Mouse (Mus musculus) cerebellum, adult 11-12 months (tissue): ENCODE results near the gene Fstl1.

ENCODE experiments used
- DNase-seq: peaks from one replicate; pipeline ENCODE4 v3.0.0; 2022

Gene Fstl1

GRCm38 (mm10) chr16:37824778-37825505 is 48.3 kb downstream of the Fstl1 start:
- DNase-seq, result no peak

GRCm38 (mm10) chr16:37826286-37826685 is 49.6 kb downstream of the Fstl1 start:
- no peak for DNase-seq

GRCm38 (mm10) chr16:37831041-37831440 is 54.4 kb downstream of the Fstl1 start:
- no peak for DNase-seq

GRCm38 (mm10) chr16:37837571-37837970 is 60.9 kb downstream of the Fstl1 start:
- DNase-seq, result no peak

- no peak for DNase-seq
Measured at GRCm38 (mm10) chr16:37842439-37842838, 65.8 kb downstream of the Fstl1 start.

GRCm38 (mm10) chr16:37843740-37844139 is 67.1 kb downstream of the Fstl1 start:
- no peak for DNase-seq

- no peak for DNase-seq
Measured at GRCm38 (mm10) chr16:37845202-37845925, 68.7 kb downstream of the Fstl1 start.

- no peak for DNase-seq
Measured at GRCm38 (mm10) chr16:37847081-37847480, 70.4 kb downstream of the Fstl1 start.

GRCm38 (mm10) chr16:37851366-37851765 is 74.7 kb downstream of the Fstl1 start:
- no peak for DNase-seq

- no peak for DNase-seq
Measured at GRCm38 (mm10) chr16:37853279-37853678, 76.6 kb downstream of the Fstl1 start.

- DNase-seq, result no peak
Measured at GRCm38 (mm10) chr16:37854054-37854453, 77.4 kb downstream of the Fstl1 start.

- no peak for DNase-seq
Measured at GRCm38 (mm10) chr16:37854593-37854992, 77.9 kb downstream of the Fstl1 start.

- no peak for DNase-seq
Measured at GRCm38 (mm10) chr16:37855583-37855982, 78.9 kb downstream of the Fstl1 start.

- no peak for DNase-seq
Measured at GRCm38 (mm10) chr16:37856327-37856726, 79.7 kb downstream of the Fstl1 start.

- no peak for DNase-seq
Measured at GRCm38 (mm10) chr16:37857495-37857894, 80.8 kb downstream of the Fstl1 start.

- no peak for DNase-seq
Measured at GRCm38 (mm10) chr16:37860213-37860612, 83.5 kb downstream of the Fstl1 start.

GRCm38 (mm10) chr16:37861029-37861428 is 84.4 kb downstream of the Fstl1 start, which contains the start of gene Gm36028:
Gene Gm36028 (minus strand): TSS chr16:37861146.
- no peak for DNase-seq

- DNase-seq, result no peak
Measured at GRCm38 (mm10) chr16:37863876-37864275, 87.2 kb downstream of the Fstl1 start.

GRCm38 (mm10) chr16:37865841-37866240 is 89.2 kb downstream of the Fstl1 start:
- no peak for DNase-seq

- peak; percentile 87 for DNase-seq
Measured at GRCm38 (mm10) chr16:37867791-37868505, 91.3 kb downstream of the Fstl1 start, which contains the start of gene Lrrc58. Gene Lrrc58 (plus strand): TSS chr16:37868389.

- DNase-seq, result peak; percentile 80
Measured at GRCm38 (mm10) chr16:37868506-37869469, 92.1 kb downstream of the Fstl1 start.
